Mouse (Mus musculus): ENCODE measurements around the gene Grap. TPM values are rescaled to one million over a fixed set of nuclear protein-coding genes. Genes with fewer than 3 reads are reported as not detected.

Grap gene
- polyA plus RNA-seq (2011; ENCODE audit: insufficient read depth, insufficient read length, low replicate concordance, missing spikeins) = 8.2 and 11.8 TPM in 2 replicates

DNA sequence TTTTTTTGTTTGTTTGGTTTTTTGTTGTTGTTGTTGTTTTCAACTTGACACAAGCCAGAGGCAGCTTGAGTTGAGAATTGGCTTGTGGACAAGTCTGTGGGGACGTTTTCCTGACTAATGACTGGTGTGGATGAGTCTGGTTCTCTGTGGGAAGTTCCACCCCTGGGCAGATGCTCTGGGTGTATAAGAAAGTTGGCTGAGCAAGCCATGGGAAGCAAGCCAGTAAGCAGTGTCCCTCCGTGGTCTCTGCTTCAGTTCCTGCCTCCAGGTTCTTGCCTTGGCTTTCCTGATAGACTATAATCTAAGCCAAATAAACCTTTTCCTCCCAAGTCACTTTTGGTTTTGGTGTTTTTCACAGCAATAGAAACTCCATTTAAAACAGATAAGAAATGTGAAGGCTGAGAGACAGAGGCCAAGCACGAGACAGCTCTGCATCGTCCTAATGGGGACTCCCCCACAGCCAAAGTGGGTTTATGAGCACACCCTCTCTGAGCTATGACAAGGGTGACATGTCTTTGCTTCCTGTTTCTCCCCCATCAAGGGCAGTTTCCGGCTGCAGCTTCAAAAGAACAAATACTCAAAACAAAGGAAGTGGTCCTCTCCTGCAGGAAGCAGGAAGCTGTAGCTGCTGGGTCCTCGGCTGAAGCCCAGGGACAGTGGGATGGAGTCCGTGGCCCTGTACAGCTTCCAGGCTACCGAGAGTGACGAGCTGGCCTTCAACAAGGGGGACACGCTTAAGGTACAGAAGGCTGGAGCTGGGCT is at the start of gene Grap:
TSS of gene Grap (plus strand) at position 580 of the 762 bp plus-strand sequence.
- peak; percentile 22; the same call in 1 of the 2 replicates for TF ChIP-seq POLR2A (IDR thresholded peaks at IDR 0.05; ENCODE audit: borderline replicate concordance, control insufficient read depth, low read depth, low read length)
- TF ChIP-seq CTCF (IDR thresholded peaks at IDR 0.05; ENCODE audit: control insufficient read depth, insufficient read depth, low read length) = no peak
- peaks cover 4% of the 10 kb centered on the region; the same call in 1 of the 2 replicates for H3K4me1 ChIP-seq (ENCODE audit: control insufficient read depth, insufficient read depth, low read length)
- WGBS = 13% methylated on average over 10 of the region's 10 CpGs
- peak within 1 kb of the TSS; percentile 65 for H3K4me3 ChIP-seq (replicated peaks; ENCODE audit: control insufficient read depth, low read depth, low read length)
- H3K27ac ChIP-seq (ENCODE audit: control insufficient read depth, insufficient read depth, low read depth, low read length, poor library complexity) = peak within 1 kb of the TSS; percentile 31

GRCm38 (mm10) chr11:61608072-61608471 is 45.0 kb upstream of the Grap start:
- WGBS = 74% methylated on average over 4 of the region's 4 CpGs
- H3K4me3 ChIP-seq (replicated peaks; ENCODE audit: control insufficient read depth, low read depth, low read length) = no peak overlapping the region
- TF ChIP-seq CTCF (IDR thresholded peaks at IDR 0.05; ENCODE audit: control insufficient read depth, insufficient read depth, low read length) (no peak), POLR2A (IDR thresholded peaks at IDR 0.05; ENCODE audit: borderline replicate concordance, control insufficient read depth, low read depth, low read length) (no peak)
- H3K27ac ChIP-seq (ENCODE audit: control insufficient read depth, insufficient read depth, low read depth, low read length, poor library complexity) = no peak overlapping the region
- H3K4me1 ChIP-seq (ENCODE audit: control insufficient read depth, insufficient read depth, low read length) = no peaks in the 10 kb centered on the region

DNA sequence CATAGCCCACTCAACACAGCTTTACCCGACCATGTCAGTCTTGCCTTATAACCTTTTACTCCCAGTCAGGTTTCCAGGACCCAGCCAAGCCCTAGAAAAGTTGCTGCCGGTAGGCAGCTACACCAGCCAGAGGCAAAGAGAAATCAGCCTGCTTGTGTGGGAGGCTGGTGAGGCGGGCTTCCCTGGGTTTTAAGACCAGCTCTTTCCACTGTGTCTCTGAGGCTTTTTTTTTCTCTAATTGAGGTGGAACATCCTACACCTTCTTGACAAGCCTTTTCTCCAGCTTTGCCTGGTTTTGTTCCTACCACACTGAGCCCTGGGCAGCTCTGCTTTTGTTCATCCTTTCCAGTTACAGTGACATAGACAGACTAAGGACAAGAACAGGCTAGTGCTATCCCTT is 41.9 kb upstream of the Grap start:
- Histone ChIP-seq H3K4me3 (replicated peaks; ENCODE audit: control insufficient read depth, low read depth, low read length) (no peak overlapping the region), H3K4me1 (ENCODE audit: control insufficient read depth, insufficient read depth, low read length) (no peaks in the 10 kb centered on the region), H3K27ac (ENCODE audit: control insufficient read depth, insufficient read depth, low read depth, low read length, poor library complexity) (no peak overlapping the region)
- 78% methylated on average over 3 of the region's 3 CpGs for WGBS
- TF ChIP-seq CTCF (IDR thresholded peaks at IDR 0.05; ENCODE audit: control insufficient read depth, insufficient read depth, low read length) (no peak), POLR2A (IDR thresholded peaks at IDR 0.05; ENCODE audit: borderline replicate concordance, control insufficient read depth, low read depth, low read length) (no peak)

DNA sequence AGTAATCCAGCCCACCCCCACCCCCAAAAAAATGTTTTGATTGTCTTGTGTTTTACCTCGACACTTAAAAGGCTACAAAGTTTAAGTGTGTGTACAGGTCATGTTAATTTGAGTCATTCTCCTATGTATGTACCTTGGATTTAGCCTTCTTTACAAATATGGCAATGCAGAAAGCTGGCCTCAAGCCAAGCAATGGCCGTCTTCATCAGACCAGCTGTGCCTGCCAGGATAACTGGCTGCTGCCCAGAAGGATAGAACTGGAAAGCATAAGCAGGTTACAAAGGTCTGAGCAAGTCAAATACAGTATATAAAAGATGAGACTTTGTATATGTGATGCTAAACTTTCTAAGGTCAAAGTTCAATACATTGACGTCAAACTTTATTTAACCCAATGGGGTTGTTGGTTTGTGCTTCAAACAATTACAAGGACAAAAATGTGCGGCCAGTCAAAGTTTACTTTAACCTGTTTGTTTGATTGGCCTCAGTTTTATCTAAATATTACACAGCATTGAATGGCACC is 40.9 kb upstream of the Grap start:
- Histone ChIP-seq H3K4me1 (ENCODE audit: control insufficient read depth, insufficient read depth, low read length) (no peaks in the 10 kb centered on the region), H3K27ac (ENCODE audit: control insufficient read depth, insufficient read depth, low read depth, low read length, poor library complexity) (no peak overlapping the region), H3K4me3 (replicated peaks; ENCODE audit: control insufficient read depth, low read depth, low read length) (no peak overlapping the region)
- TF ChIP-seq POLR2A (IDR thresholded peaks at IDR 0.05; ENCODE audit: borderline replicate concordance, control insufficient read depth, low read depth, low read length) (no peak), CTCF (IDR thresholded peaks at IDR 0.05; ENCODE audit: control insufficient read depth, insufficient read depth, low read length) (no peak)
- WGBS = 78% methylated on average over 4 of the region's 4 CpGs

DNA sequence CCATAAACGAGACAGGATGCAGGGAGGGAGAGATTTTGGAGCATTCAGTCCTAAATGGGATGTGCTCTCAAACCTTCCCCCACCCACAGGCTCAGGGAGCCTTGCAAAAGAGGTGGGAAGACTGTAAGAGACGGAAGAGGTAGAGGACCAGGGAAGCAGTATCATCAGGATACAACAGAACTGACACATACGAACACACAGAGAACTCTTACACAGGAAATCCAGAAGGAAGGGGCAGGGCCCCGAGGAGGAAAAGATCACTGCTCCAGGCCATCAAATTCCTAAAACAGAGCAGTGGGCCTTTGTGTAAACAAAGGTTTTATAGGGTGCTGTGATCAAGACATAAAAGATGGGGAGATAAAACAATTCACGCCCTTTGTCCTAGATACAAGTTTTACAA is 38.7 kb upstream of the Grap start:
- no peak for TF ChIP-seq POLR2A (IDR thresholded peaks at IDR 0.05; ENCODE audit: borderline replicate concordance, control insufficient read depth, low read depth, low read length)
- no peak for TF ChIP-seq CTCF (IDR thresholded peaks at IDR 0.05; ENCODE audit: control insufficient read depth, insufficient read depth, low read length)
- Histone ChIP-seq H3K4me1 (ENCODE audit: control insufficient read depth, insufficient read depth, low read length) (no peaks in the 10 kb centered on the region), H3K4me3 (replicated peaks; ENCODE audit: control insufficient read depth, low read depth, low read length) (no peak overlapping the region), H3K27ac (ENCODE audit: control insufficient read depth, insufficient read depth, low read depth, low read length, poor library complexity) (no peak overlapping the region)
- WGBS = 32% methylated on average over 5 of the region's 5 CpGs

- TF ChIP-seq POLR2A (IDR thresholded peaks at IDR 0.05; ENCODE audit: borderline replicate concordance, control insufficient read depth, low read depth, low read length) (no peak), CTCF (IDR thresholded peaks at IDR 0.05; ENCODE audit: control insufficient read depth, insufficient read depth, low read length) (no peak)
- Histone ChIP-seq H3K4me3 (replicated peaks; ENCODE audit: control insufficient read depth, low read depth, low read length) (no peak overlapping the region), H3K4me1 (ENCODE audit: control insufficient read depth, insufficient read depth, low read length) (no peaks in the 10 kb centered on the region), H3K27ac (ENCODE audit: control insufficient read depth, insufficient read depth, low read depth, low read length, poor library complexity) (no peak overlapping the region)
- 25% methylated on average over 19 of the region's 22 CpGs for WGBS
These were observed 37.2 kb upstream of the Grap start for GRCm38 (mm10) chr11:61615686-61616522.

DNA sequence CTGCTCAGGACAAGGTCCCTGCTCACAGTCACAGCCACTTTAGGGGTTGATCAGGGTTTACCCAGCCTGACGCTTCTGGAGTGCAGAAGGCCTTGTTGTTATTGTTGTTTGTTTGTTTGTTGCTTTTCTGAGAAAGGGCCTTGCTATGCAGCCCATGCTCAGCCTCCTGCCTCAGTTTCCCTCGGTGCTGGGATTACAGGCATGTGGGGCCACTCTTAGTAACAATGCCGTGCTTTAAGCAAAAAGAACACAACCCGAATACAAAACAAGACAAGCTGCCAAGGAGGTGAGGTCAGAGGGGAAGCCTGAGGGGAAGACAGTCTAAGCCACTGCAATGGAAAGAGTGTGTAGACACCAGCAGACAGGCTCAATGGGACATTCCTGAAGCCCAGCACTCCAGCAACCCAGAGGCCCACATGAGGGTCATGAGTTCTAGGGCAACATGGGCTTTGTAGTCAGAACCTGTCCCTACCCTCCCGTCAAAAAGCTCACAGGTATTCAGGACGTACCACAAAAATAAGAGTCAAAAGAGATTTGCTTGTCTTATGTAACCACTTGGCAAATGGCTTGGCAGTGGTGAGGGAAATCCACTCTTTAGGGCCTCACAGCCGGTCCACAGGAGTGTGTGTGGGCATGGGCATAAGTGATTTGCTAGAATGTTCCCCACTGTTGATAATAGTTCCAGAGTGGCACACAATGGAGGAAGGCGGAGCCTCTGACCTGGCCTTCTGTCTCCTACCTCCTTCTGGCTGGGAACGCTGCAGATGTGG is 36.4 kb upstream of the Grap start:
- Histone ChIP-seq H3K4me1 (ENCODE audit: control insufficient read depth, insufficient read depth, low read length) (no peaks in the 10 kb centered on the region), H3K4me3 (replicated peaks; ENCODE audit: control insufficient read depth, low read depth, low read length) (no peak overlapping the region), H3K27ac (ENCODE audit: control insufficient read depth, insufficient read depth, low read depth, low read length, poor library complexity) (no peak overlapping the region)
- WGBS = 48% methylated on average over 9 of the region's 9 CpGs
- TF ChIP-seq POLR2A (IDR thresholded peaks at IDR 0.05; ENCODE audit: borderline replicate concordance, control insufficient read depth, low read depth, low read length) = no peak
- TF ChIP-seq CTCF (IDR thresholded peaks at IDR 0.05; ENCODE audit: control insufficient read depth, insufficient read depth, low read length) = no peak

All from bone marrow, adult 2 months (tissue).